Mouse (Mus musculus) MEL (cell line): ENCODE measurements at regions not wholly inside any gene's neighbourhood (a gene's known extent, or its start where the extent isn't known, plus 50 kb on each side); places are given as distances from the start of the nearest gene placed in this dataset.

Source experiments
- DNase-seq: peaks from one replicate; pipeline ENCODE4 v3.0.0; 2011; ENCODE audit warnings: low read depth, low spot score
- H3K27ac ChIP-seq: 2 replicates; pipeline ENCODE4 v1.5.1; 2012; ENCODE audit warnings: low read depth, mild to moderate bottlenecking, control low read depth, low read length, moderate library complexity; ENCODE audit not compliant: control insufficient read depth
- H3K27me3 ChIP-seq, 2 experiments: fragments of 150-350 bp in 1 of 2; sonication (generic) in 1 of 2; 2 replicates each; pipeline ENCODE4 v1.6.1; 2012; ENCODE audit warnings: low read length in 2 of 2, mild to moderate bottlenecking in 2 of 2, improper control_type of control experiment in 1 of 2, moderate library complexity in 1 of 2; ENCODE audit not compliant: insufficient read depth in 2 of 2, control insufficient read depth in 1 of 2
- H3K36me3 ChIP-seq, 2 experiments: 2 replicates each; pipeline ENCODE4 v1.6.1; 2012 to 2014; ENCODE audit warnings: low read length in 2 of 2, improper control_type of control experiment in 1 of 2, inconsistent platforms in 1 of 2, mild to moderate bottlenecking in 1 of 2; ENCODE audit not compliant: insufficient read depth in 2 of 2, control insufficient read depth in 1 of 2
- H3K4me1 ChIP-seq, 2 experiments: fragments of 150-350 bp in 1 of 2; sonication (generic) in 1 of 2; 2 replicates each; pipeline ENCODE4 v1.6.1; 2012; ENCODE audit warnings: low read length in 2 of 2, improper control_type of control experiment in 1 of 2, mild to moderate bottlenecking in 1 of 2; ENCODE audit not compliant: insufficient read depth in 2 of 2, control insufficient read depth in 1 of 2
- H3K4me3 ChIP-seq, 2 experiments: fragments of 150-350 bp in 1 of 2; sonication (generic) in 1 of 2; 2 replicates each; pipeline ENCODE4 v1.5.1; 2012; ENCODE audit warnings: low read depth in 2 of 2, low read length in 2 of 2, mild to moderate bottlenecking in 2 of 2, moderate library complexity in 2 of 2, control low read depth in 1 of 2, improper control_type of control experiment in 1 of 2; ENCODE audit not compliant: control insufficient read depth in 1 of 2, insufficient read depth in 1 of 2
- H3K79me2 ChIP-seq: 2 replicates; pipeline ENCODE4 v1.6.1; 2012; ENCODE audit warnings: mild to moderate bottlenecking, low read length, moderate library complexity; ENCODE audit not compliant: control insufficient read depth, poor library complexity, insufficient read depth
- H3K9ac ChIP-seq: 2 replicates; pipeline ENCODE4 v1.6.1; 2012; ENCODE audit warnings: low read depth, mild to moderate bottlenecking, control low read depth, low read length, moderate library complexity; ENCODE audit not compliant: control insufficient read depth, poor library complexity, severe bottlenecking
- H3K9me3 ChIP-seq: fragments of 150-350 bp; sonication (generic); replicated peaks from 2 replicates; pipeline ENCODE4 v1.6.1; 2012; ENCODE audit warnings: mild to moderate bottlenecking, low read length, improper control_type of control experiment, moderate library complexity; ENCODE audit not compliant: insufficient read depth
- CHD1 ChIP-seq: IDR thresholded peaks from 2 replicates; pipeline ENCODE4 v1.6.1; 2012; ENCODE audit warnings: low read depth, mild to moderate bottlenecking, inconsistent platforms, low read length, improper control_type of control experiment
- CHD2 ChIP-seq: IDR thresholded peaks from 2 replicates; pipeline ENCODE4 v1.6.1; 2011; ENCODE audit warnings: low read length, improper control_type of control experiment
- CTCF ChIP-seq, 3 experiments: IDR thresholded peaks in 2 of 3; conservative IDR thresholded peaks in 1 of 3; 2 replicates each; pipeline ENCODE4 v1.5.1; 2011 to 2012; ENCODE audit warnings: low read length in 3 of 3, low read depth in 2 of 3, mild to moderate bottlenecking in 2 of 3, improper control_type of control experiment in 1 of 3, inconsistent platforms in 1 of 3, mixed read lengths in 1 of 3, moderate library complexity in 1 of 3; ENCODE audit not compliant: control insufficient read depth in 1 of 3, insufficient read depth in 1 of 3, poor library complexity in 1 of 3, severe bottlenecking in 1 of 3
- E2F4 ChIP-seq: IDR thresholded peaks from 2 replicates; pipeline ENCODE4 v1.6.1; 2011; ENCODE audit warnings: low read depth, low read length, improper control_type of control experiment, borderline replicate concordance
- ELF1 ChIP-seq: IDR thresholded peaks from 2 replicates; pipeline ENCODE4 v1.6.1; 2014; ENCODE audit warnings: low read depth, mild to moderate bottlenecking, inconsistent platforms, low read length, improper control_type of control experiment, moderate library complexity
- ETS1 ChIP-seq: IDR thresholded peaks from 2 replicates; pipeline ENCODE4 v1.6.1; 2012; ENCODE audit warnings: low read depth, mild to moderate bottlenecking, inconsistent platforms, low read length, improper control_type of control experiment, moderate library complexity
- GABPA ChIP-seq: IDR thresholded peaks from 2 replicates; pipeline ENCODE4 v1.6.1; 2012; ENCODE audit warnings: low read depth, mild to moderate bottlenecking, inconsistent platforms, low read length, improper control_type of control experiment, moderate library complexity
- GATA1 ChIP-seq: IDR thresholded peaks from 2 replicates; pipeline ENCODE4 v1.6.1; 2011; ENCODE audit warnings: low read depth, low read length, improper control_type of control experiment
- HCFC1 ChIP-seq: IDR thresholded peaks from 2 replicates; pipeline ENCODE4 v1.6.1; 2012; ENCODE audit warnings: low read depth, mild to moderate bottlenecking, inconsistent platforms, low read length, improper control_type of control experiment, moderate library complexity
- JUND ChIP-seq: IDR thresholded peaks from 2 replicates; pipeline ENCODE4 v1.6.1; 2011; ENCODE audit warnings: low read depth, mild to moderate bottlenecking, improper control_type of control experiment, low read length
- KAT2A ChIP-seq: conservative IDR thresholded peaks from 2 replicates; pipeline ENCODE4 v1.6.1; 2012; ENCODE audit warnings: low read depth, low read length, improper control_type of control experiment, inconsistent platforms
- MAFK ChIP-seq: IDR thresholded peaks from 2 replicates; pipeline ENCODE4 v1.6.1; 2011; ENCODE audit warnings: low read depth, mild to moderate bottlenecking, low read length, improper control_type of control experiment, borderline replicate concordance
- MAX ChIP-seq: IDR thresholded peaks from 2 replicates; pipeline ENCODE4 v1.6.1; 2011; ENCODE audit warnings: low read length, improper control_type of control experiment
- MXI1 ChIP-seq: IDR thresholded peaks from 2 replicates; pipeline ENCODE4 v1.6.1; 2011; ENCODE audit warnings: mild to moderate bottlenecking, low read depth, low read length, improper control_type of control experiment
- MYC ChIP-seq: IDR thresholded peaks from 2 replicates; pipeline ENCODE4 v1.6.1; 2011; ENCODE audit warnings: low read depth, mild to moderate bottlenecking, low read length, improper control_type of control experiment, moderate library complexity
- POLR2A ChIP-seq, 2 experiments: IDR thresholded peaks; 2 replicates each; pipeline ENCODE4 v1.6.1; 2011 to 2012; ENCODE audit warnings: low read length in 2 of 2, mild to moderate bottlenecking in 2 of 2, control low read depth in 1 of 2, improper control_type of control experiment in 1 of 2, low read depth in 1 of 2, moderate library complexity in 1 of 2; ENCODE audit not compliant: control insufficient read depth in 1 of 2, insufficient read depth in 1 of 2, poor library complexity in 1 of 2
- SMC3 ChIP-seq: IDR thresholded peaks from 2 replicates; pipeline ENCODE4 v1.6.1; 2011; ENCODE audit warnings: low read depth, low read length, improper control_type of control experiment
- TAL1 ChIP-seq: IDR thresholded peaks from 2 replicates; pipeline ENCODE4 v1.6.1; 2012; ENCODE audit warnings: mild to moderate bottlenecking, inconsistent platforms, low read length, moderate library complexity, mixed read lengths
- TCF12 ChIP-seq: IDR thresholded peaks from 2 replicates; pipeline ENCODE4 v1.6.1; 2014; ENCODE audit warnings: low read depth, mild to moderate bottlenecking, inconsistent platforms, low read length, improper control_type of control experiment, moderate library complexity
- USF1 ChIP-seq: IDR thresholded peaks from 2 replicates; pipeline ENCODE4 v1.6.1; 2014; ENCODE audit warnings: low read depth, mild to moderate bottlenecking, inconsistent platforms, low read length, improper control_type of control experiment, moderate library complexity
- USF2 ChIP-seq, 2 experiments: IDR thresholded peaks; 2 replicates each; pipeline ENCODE4 v1.6.1; 2011 to 2012; ENCODE audit warnings: improper control_type of control experiment in 2 of 2, low read length in 2 of 2, borderline replicate concordance in 1 of 2, inconsistent platforms in 1 of 2, low read depth in 1 of 2, mild to moderate bottlenecking in 1 of 2; ENCODE audit not compliant: insufficient read depth in 1 of 2
- ZC3H11A ChIP-seq: IDR thresholded peaks from 2 replicates; pipeline ENCODE4 v1.6.1; 2012; ENCODE audit warnings: low read depth, mild to moderate bottlenecking, inconsistent platforms, low read length, improper control_type of control experiment
- ZKSCAN1 ChIP-seq: IDR thresholded peaks from 2 replicates; pipeline ENCODE4 v1.6.1; 2012; ENCODE audit warnings: low read depth, mild to moderate bottlenecking, inconsistent platforms, low read length, improper control_type of control experiment, moderate library complexity
- ZMIZ1 ChIP-seq: IDR thresholded peaks from 2 replicates; pipeline ENCODE4 v1.6.1; 2012; ENCODE audit warnings: low read depth, mild to moderate bottlenecking, inconsistent platforms, low read length, improper control_type of control experiment, moderate library complexity
- ZNF384 ChIP-seq: IDR thresholded peaks from 2 replicates; pipeline ENCODE4 v1.6.1; 2012; ENCODE audit warnings: low read depth, mild to moderate bottlenecking, inconsistent platforms, low read length, improper control_type of control experiment

GRCm38 (mm10) chr13:44580767-44581166 is 148.5 kb upstream of the Jarid2 start:
- TF ChIP-seq GABPA (no peak), ZKSCAN1 (no peak), MAX (no peak), TAL1 (no peak), GATA1 (no peak), MYC (no peak), E2F4 (no peak), TCF12 (no peak), SMC3 (no peak), CTCF (IDR thresholded peaks at IDR 0.05 in 2 of 3, conservative IDR thresholded peaks at IDR 0.05 in 1 of 3; ENCODE audit: control insufficient read depth in 1 of 3, insufficient read depth in 1 of 3, low read depth in 2 of 3, low read length in 3 of 3, poor library complexity in 1 of 3, severe bottlenecking in 1 of 3) (no peak), ETS1 (no peak)
- no peaks in the 10 kb centered on the region for H3K27me3 ChIP-seq
- no peaks in the 10 kb centered on the region for H3K9me3 ChIP-seq
- H3K9ac ChIP-seq: no peak overlapping the region
- no peak overlapping the region for H3K27ac ChIP-seq
- no peaks in the 10 kb centered on the region for H3K36me3 ChIP-seq
- H3K4me1 ChIP-seq: no peaks in the 10 kb centered on the region
- H3K79me2 ChIP-seq: no peaks in the 10 kb centered on the region
- H3K4me3 ChIP-seq: no peak overlapping the region
- DNase-seq: no peak

DNA sequence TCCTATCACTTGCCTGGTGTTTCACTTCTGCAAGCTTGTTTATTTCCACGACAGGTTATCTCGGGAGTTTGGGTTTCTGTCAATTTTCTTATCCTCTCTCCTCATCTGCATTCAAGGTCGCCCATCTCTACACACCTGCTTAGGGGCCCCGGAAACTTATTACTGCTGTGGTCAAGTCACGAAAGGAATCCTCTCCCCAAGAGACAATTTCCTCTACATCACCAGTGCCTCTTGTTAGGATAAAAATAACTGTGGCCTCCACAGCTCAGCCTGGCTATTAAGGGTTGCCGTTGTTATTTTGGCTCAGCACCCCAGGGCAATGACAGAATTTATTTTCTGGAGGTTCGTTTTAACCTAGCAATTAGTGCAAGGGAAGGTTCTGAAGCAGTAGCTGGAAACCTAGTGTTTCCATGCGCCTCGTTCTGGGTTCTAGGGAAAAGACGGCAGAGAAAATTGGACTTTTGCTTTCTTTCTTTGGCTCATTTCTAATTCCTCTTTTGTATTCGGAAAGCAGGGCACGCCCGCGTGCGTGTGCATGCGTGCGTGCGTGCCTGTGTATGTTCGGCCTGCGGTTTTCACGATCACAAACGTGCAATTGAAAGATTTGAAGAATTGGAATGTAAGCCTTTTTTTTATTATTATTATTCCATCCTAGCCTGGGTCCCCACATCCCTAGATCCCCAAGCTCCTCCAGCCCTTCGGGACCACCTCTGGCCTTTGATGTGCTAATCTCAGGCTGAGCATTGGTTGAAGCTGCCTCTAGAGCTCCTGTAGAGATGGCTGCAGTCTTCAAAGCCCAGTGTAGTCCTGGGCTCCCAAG is 147.1 kb upstream of the Jarid2 start:
- H3K9ac ChIP-seq: no peak overlapping the region
- H3K79me2 ChIP-seq: no peaks in the 10 kb centered on the region
- no peaks in the 10 kb centered on the region for H3K9me3 ChIP-seq
- TF ChIP-seq MAFK (no peak), JUND (no peak), ZMIZ1 (no peak), SMC3 (no peak), USF2 (IDR thresholded peaks at IDR 0.05; ENCODE audit: borderline replicate concordance in 1 of 2, insufficient read depth in 1 of 2, low read depth in 1 of 2, low read length in 2 of 2) (no peak), KAT2A (no peak), HCFC1 (no peak), MXI1 (no peak), ZC3H11A (no peak), ELF1 (no peak), ZNF384 (no peak), CTCF (IDR thresholded peaks at IDR 0.05 in 2 of 3, conservative IDR thresholded peaks at IDR 0.05 in 1 of 3; ENCODE audit: control insufficient read depth in 1 of 3, insufficient read depth in 1 of 3, low read depth in 2 of 3, low read length in 3 of 3, poor library complexity in 1 of 3, severe bottlenecking in 1 of 3) (no peak), CHD2 (no peak), USF1 (no peak), POLR2A (IDR thresholded peaks at IDR 0.05; ENCODE audit: control insufficient read depth in 1 of 2, insufficient read depth in 1 of 2, low read depth in 1 of 2, low read length in 2 of 2, poor library complexity in 1 of 2) (no peak), MAX (no peak), CHD1 (no peak)
- H3K27ac ChIP-seq: no peak overlapping the region
- no peaks in the 10 kb centered on the region for H3K27me3 ChIP-seq
- no peaks in the 10 kb centered on the region for H3K36me3 ChIP-seq
- no peak overlapping the region for H3K4me3 ChIP-seq
- H3K4me1 ChIP-seq: no peaks in the 10 kb centered on the region
- DNase-seq: no peak
